Mouse (Mus musculus) C2C12 (cell line): ENCODE measurements at regions not wholly inside any gene's neighbourhood (a gene's known extent, or its start where the extent isn't known, plus 50 kb on each side); places are given as distances from the start of the nearest gene placed in this dataset.

Source experiments
- H3K27me3 ChIP-seq: one replicate; pipeline ENCODE4 v1.6.1; 2011; ENCODE audit not compliant: control insufficient read depth, insufficient read depth, insufficient read length
- H3K36me3 ChIP-seq: one replicate; pipeline ENCODE4 v1.6.1; 2011; ENCODE audit not compliant: control insufficient read depth, insufficient read depth
- H3K4me3 ChIP-seq: one replicate; pipeline ENCODE4 v1.5.1; 2011; ENCODE audit warnings: mild to moderate bottlenecking, control low read depth; ENCODE audit not compliant: poor library complexity, insufficient read depth, severe bottlenecking
- H3K79me2 ChIP-seq: one replicate; pipeline ENCODE4 v1.6.1; 2011; ENCODE audit not compliant: control insufficient read depth, insufficient read depth
- H3K79me3 ChIP-seq: one replicate; pipeline ENCODE4 v1.6.1; 2011; ENCODE audit warnings: low read depth, control low read depth
- H3ac ChIP-seq: one replicate; pipeline ENCODE3; 2011; ENCODE audit warnings: low read depth; ENCODE audit not compliant: control insufficient read depth, insufficient read length
- CEBPB ChIP-seq: IDR thresholded peaks from one replicate; pipeline ENCODE4 v1.6.1; 2011; ENCODE audit warnings: low read depth, mild to moderate bottlenecking, control low read depth, moderate library complexity
- CTCF ChIP-seq: IDR thresholded peaks from one replicate; pipeline ENCODE4 v1.5.1; 2011; ENCODE audit not compliant: control insufficient read depth, insufficient read depth, insufficient read length
- FOSL1 ChIP-seq: IDR thresholded peaks from one replicate; pipeline ENCODE4 v1.8.0; 2011; ENCODE audit warnings: mild to moderate bottlenecking, low read length; ENCODE audit not compliant: poor library complexity, insufficient read depth, severe bottlenecking
- MAX ChIP-seq: IDR thresholded peaks from one replicate; pipeline ENCODE4 v1.6.1; 2011; ENCODE audit warnings: mild to moderate bottlenecking, control low read depth
- MYOD1 ChIP-seq: IDR thresholded peaks from one replicate; pipeline ENCODE4 v1.6.1; 2011; ENCODE audit warnings: low read depth; ENCODE audit not compliant: control insufficient read depth, insufficient read length
- MYOG ChIP-seq: IDR thresholded peaks from one replicate; pipeline ENCODE4 v1.6.1; 2011; ENCODE audit not compliant: control insufficient read depth, insufficient read length; ENCODE audit errors: extremely low read depth
- USF1 ChIP-seq: IDR thresholded peaks from one replicate; pipeline ENCODE4 v1.6.1; 2011; ENCODE audit warnings: low read depth, mild to moderate bottlenecking, control low read depth, moderate library complexity

- no peaks in the 10 kb centered on the region for H3K36me3 ChIP-seq
- TF ChIP-seq CEBPB (no peak), CTCF (no peak), MYOD1 (no peak), USF1 (no peak), FOSL1 (no peak), MYOG (no peak), MAX (no peak)
- H3ac ChIP-seq: no peak overlapping the region
- no peaks in the 10 kb centered on the region for H3K27me3 ChIP-seq
- no peak overlapping the region for H3K4me3 ChIP-seq
- H3K79me2 ChIP-seq: no peaks in the 10 kb centered on the region
- no peaks in the 10 kb centered on the region for H3K79me3 ChIP-seq
Observed at GRCm38 (mm10) chr12:96235996-96236525, 544.0 kb downstream of the Flrt2 start.

DNA sequence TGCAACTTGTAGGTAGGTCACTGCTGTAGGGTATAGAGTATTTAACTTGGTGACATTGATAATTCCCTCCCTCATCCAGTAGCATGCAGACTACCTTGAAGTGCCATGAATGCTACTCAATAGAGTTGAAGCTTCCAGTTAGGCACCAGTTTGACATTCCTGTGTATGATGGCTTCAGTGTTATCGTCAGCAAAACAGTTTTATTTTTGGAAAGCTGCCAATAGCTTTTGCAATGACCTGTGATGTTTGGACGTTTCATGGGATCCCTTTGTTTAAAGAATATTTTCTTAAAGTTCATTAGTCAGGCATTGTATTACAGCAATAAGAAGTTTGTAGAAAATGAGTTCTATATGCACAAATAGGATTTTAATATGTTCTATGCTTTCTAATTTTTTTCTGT is 547.6 kb downstream of the Flrt2 start:
- Histone ChIP-seq H3K27me3 (no peaks in the 10 kb centered on the region), H3K79me3 (no peaks in the 10 kb centered on the region), H3K36me3 (no peaks in the 10 kb centered on the region), H3K79me2 (no peaks in the 10 kb centered on the region), H3K4me3 (no peak overlapping the region), H3ac (no peak overlapping the region)
- TF ChIP-seq FOSL1 (no peak), MAX (no peak), CTCF (no peak), MYOD1 (no peak), MYOG (no peak), CEBPB (no peak), USF1 (no peak)

DNA sequence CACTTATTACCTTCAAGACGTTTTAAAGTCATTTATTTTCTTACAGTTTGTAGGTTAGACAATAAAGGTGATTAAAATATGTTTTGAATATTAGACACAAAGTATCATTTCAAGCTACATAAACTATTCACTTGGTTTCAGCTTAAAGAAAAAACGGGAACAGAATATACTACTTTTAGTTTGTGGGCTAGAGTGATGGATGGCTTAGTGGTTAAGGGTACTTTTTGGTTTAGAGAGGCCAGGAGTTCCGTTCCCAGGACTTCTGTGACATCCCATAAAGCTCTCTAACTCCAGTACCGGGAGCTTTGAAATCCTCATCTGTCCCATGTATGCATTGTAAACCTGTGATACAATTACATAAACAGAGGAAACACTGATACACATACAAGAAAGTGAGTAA is 570.0 kb downstream of the Flrt2 start:
- TF ChIP-seq MYOG (no peak), FOSL1 (no peak), USF1 (no peak), CEBPB (no peak), MYOD1 (no peak), CTCF (no peak)
- H3K4me3 ChIP-seq: no peak overlapping the region

DNA sequence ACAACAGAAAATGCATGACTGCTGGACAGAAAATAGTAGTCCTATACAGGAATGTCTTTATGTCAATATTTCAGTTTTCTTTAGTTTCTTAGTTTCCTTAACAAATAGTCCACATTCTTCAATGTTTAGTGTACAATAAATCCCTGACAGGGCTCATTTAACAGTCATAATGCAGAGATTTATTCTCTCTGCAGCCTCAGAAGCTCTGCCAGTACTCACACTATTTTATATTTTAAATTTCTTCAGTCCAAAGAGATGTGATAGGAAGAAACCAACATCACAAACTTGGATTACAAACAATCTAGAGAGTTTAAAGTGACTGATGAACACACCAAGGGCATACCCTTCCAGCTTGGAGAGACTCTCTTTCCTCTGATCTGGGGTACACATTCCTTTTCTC is 583.9 kb downstream of the Flrt2 start:
- Histone ChIP-seq H3K79me3 (no peaks in the 10 kb centered on the region), H3K79me2 (no peaks in the 10 kb centered on the region), H3K4me3 (no peak overlapping the region), H3K27me3 (no peaks in the 10 kb centered on the region), H3K36me3 (no peaks in the 10 kb centered on the region), H3ac (no peak overlapping the region)
- TF ChIP-seq USF1 (no peak), CTCF (no peak), MAX (no peak), MYOG (no peak), MYOD1 (no peak), CEBPB (no peak), FOSL1 (no peak)

More for the DNA sequence above, 570.0 kb downstream of the Flrt2 start:
- H3K27me3 ChIP-seq: no peaks in the 10 kb centered on the region
- no peaks in the 10 kb centered on the region for H3K36me3 ChIP-seq
- no peaks in the 10 kb centered on the region for H3K79me3 ChIP-seq
- no peak overlapping the region for H3ac ChIP-seq
- no peaks in the 10 kb centered on the region for H3K79me2 ChIP-seq

DNA sequence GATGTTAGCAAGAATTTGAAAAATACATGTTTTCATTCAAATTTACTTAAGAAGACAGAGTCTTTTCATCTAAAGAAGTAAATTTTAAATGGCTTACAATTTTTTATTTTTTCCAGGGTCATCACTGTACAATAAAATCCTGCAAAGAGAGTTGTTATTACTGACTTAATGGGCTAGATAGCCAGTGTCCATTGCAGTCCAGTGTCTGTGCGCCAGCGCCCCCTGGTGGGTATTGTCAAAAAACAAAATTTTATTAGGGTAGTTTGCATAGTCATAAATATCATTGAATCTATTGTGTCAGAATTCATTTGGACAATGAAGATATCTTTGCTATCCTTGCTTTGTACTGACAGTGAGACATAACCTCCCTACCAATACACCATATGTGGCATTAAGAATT is 619.1 kb downstream of the Flrt2 start:
- Histone ChIP-seq H3K4me3 (no peak overlapping the region), H3ac (no peak overlapping the region), H3K79me2 (no peaks in the 10 kb centered on the region), H3K79me3 (no peaks in the 10 kb centered on the region), H3K27me3 (no peaks in the 10 kb centered on the region), H3K36me3 (no peaks in the 10 kb centered on the region)
- no peak for TF ChIP-seq FOSL1
- peak; percentile 8 for TF ChIP-seq CTCF

DNA sequence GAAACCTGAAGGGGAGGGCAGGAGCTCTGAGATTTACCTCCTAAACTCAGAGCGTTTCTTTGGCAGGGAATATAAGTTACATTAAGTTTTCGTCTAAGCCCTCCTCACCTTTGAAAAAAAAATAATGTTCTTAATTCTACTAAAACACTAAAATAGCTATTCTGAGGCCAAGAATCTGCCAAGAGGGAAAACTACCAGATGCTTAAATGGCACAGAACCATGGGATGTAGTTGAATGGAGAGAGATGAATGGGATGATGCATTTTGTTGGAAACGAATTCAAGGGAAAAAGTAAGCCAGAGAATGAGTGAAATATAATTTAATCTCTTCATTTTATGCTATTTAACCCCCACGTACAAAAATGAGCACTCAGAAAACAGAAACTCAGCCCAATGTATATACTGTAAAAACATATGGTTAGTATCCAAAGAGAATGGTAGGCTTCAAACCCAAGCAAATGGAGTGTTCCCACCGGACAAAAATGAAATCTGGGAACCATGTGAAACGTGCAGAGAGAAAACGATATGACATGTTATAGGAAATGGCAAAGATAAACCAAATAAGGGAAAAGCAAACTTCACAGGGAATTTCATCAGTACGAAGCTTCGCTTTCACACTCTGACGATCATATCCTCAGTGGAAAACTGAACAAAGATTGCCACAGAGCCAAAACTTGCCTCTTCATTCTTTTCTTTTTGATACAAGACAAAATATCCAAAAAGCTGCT is 631.2 kb downstream of the Flrt2 start:
- H3K79me3 ChIP-seq: no peaks in the 10 kb centered on the region
- no peaks in the 10 kb centered on the region for H3K27me3 ChIP-seq
- no peak overlapping the region for H3ac ChIP-seq
- TF ChIP-seq USF1 (no peak), CTCF (no peak), CEBPB (no peak), FOSL1 (no peak), MYOG (no peak), MYOD1 (no peak), MAX (no peak)
- H3K4me3 ChIP-seq: no peak overlapping the region
- H3K36me3 ChIP-seq: no peaks in the 10 kb centered on the region
- H3K79me2 ChIP-seq: no peaks in the 10 kb centered on the region
